Mouse (Mus musculus): ENCODE data around the gene Dnm2. TPM values are rescaled to one million over a fixed set of nuclear protein-coding genes. Genes with fewer than 3 reads are reported as not detected.

Gene Dnm2
- polyA plus RNA-seq, 1 experiment from 2014 or later, result 72.7 TPM

GRCm38 (mm10) chr9:21402764-21403253 lies 21.9 kb upstream of the Dnm2 start:
- Histone ChIP-seq H3K27me3 (replicated peaks; ENCODE audit: control insufficient read depth, insufficient read depth, low read length) (no peaks in the 10 kb centered on the region), H3K9me3 (ENCODE audit: control insufficient read depth, low read length) (no peaks in the 10 kb centered on the region), H3K9ac (ENCODE audit: low read depth, low read length) (no peak overlapping the region), H3K36me3 (ENCODE audit: control insufficient read depth, insufficient read depth, low read length) (peaks cover 69% of the 10 kb centered on the region), H3K4me2 (no peak overlapping the region), H3K4me1 (replicated peaks; ENCODE audit: control insufficient read depth, insufficient read depth, low read length) (no peaks in the 10 kb centered on the region), H3K4me3 (ENCODE audit: low read depth, low read length) (no peak overlapping the region), H3K27ac (ENCODE audit: low read depth, low read length) (no peak overlapping the region)
- 87% methylated on average over 11 of the region's 11 CpGs for WGBS
- DNase-seq (ENCODE audit: low spot score) (no peak), ATAC-seq (replicated peaks; ENCODE audit: low FRiP score) (no peak)

GRCm38 (mm10) chr9:21403745-21404144 lies 21.0 kb upstream of the Dnm2 start:
- 93% methylated on average over 5 of the region's 5 CpGs for WGBS
- Histone ChIP-seq H3K4me1 (replicated peaks; ENCODE audit: control insufficient read depth, insufficient read depth, low read length) (no peaks in the 10 kb centered on the region), H3K4me3 (ENCODE audit: low read depth, low read length) (no peak overlapping the region), H3K9me3 (ENCODE audit: control insufficient read depth, low read length) (no peaks in the 10 kb centered on the region), H3K27me3 (replicated peaks; ENCODE audit: control insufficient read depth, insufficient read depth, low read length) (no peaks in the 10 kb centered on the region), H3K36me3 (ENCODE audit: control insufficient read depth, insufficient read depth, low read length) (peaks cover 62% of the 10 kb centered on the region), H3K9ac (ENCODE audit: low read depth, low read length) (no peak overlapping the region), H3K27ac (ENCODE audit: low read depth, low read length) (no peak overlapping the region), H3K4me2 (no peak overlapping the region)
- ATAC-seq (replicated peaks; ENCODE audit: low FRiP score), result no peak
- no peak for DNase-seq (ENCODE audit: low spot score)

DNA sequence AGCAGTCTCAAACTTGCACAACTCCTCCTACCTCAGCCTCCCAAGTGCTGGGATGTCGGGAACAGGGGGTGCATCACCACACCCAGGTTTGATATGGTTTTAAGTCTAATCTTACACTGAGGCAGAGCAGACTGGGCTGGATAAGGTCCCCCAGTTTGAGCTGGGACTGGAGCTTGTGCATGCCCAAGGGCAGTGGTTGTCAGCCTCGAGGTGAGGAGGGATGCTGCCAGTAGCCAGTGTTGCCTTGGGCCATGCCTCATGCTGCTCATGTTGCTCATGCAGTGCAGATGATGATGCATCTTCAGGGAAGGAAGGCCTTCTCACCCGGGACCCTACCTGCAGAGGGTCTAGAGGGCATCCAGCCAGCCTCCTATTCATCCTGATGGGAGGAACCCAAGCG lies 19.2 kb upstream of the Dnm2 start:
- H3K36me3 ChIP-seq (ENCODE audit: control insufficient read depth, insufficient read depth, low read length), result peaks cover 49% of the 10 kb centered on the region
- no peak overlapping the region for H3K27ac ChIP-seq (ENCODE audit: low read depth, low read length)
- no peaks in the 10 kb centered on the region for H3K27me3 ChIP-seq (replicated peaks; ENCODE audit: control insufficient read depth, insufficient read depth, low read length)
- DNase-seq (ENCODE audit: low spot score) (no peak), ATAC-seq (replicated peaks; ENCODE audit: low FRiP score) (no peak)
- H3K4me3 ChIP-seq (ENCODE audit: low read depth, low read length), result no peak overlapping the region
- no peaks in the 10 kb centered on the region for H3K9me3 ChIP-seq (ENCODE audit: control insufficient read depth, low read length)
- no peak overlapping the region for H3K4me2 ChIP-seq
- H3K9ac ChIP-seq (ENCODE audit: low read depth, low read length), result no peak overlapping the region
- H3K4me1 ChIP-seq (replicated peaks; ENCODE audit: control insufficient read depth, insufficient read depth, low read length), result no peaks in the 10 kb centered on the region
- WGBS, result 66% methylated on average over 4 of the region's 4 CpGs

- ATAC-seq (replicated peaks; ENCODE audit: low FRiP score), result no peak
- no peak overlapping the region for H3K27ac ChIP-seq (ENCODE audit: low read depth, low read length)
These were observed 16.8 kb upstream of the Dnm2 start for GRCm38 (mm10) chr9:21407951-21408350.

GRCm38 (mm10) chr9:21408624-21409023 lies 16.1 kb upstream of the Dnm2 start:
- Histone ChIP-seq H3K4me2 (no peak overlapping the region), H3K27ac (ENCODE audit: low read depth, low read length) (no peak overlapping the region), H3K4me1 (replicated peaks; ENCODE audit: control insufficient read depth, insufficient read depth, low read length) (peaks cover 5% of the 10 kb centered on the region), H3K9ac (ENCODE audit: low read depth, low read length) (no peak overlapping the region), H3K27me3 (replicated peaks; ENCODE audit: control insufficient read depth, insufficient read depth, low read length) (no peaks in the 10 kb centered on the region), H3K36me3 (ENCODE audit: control insufficient read depth, insufficient read depth, low read length) (peaks cover 31% of the 10 kb centered on the region), H3K9me3 (ENCODE audit: control insufficient read depth, low read length) (no peaks in the 10 kb centered on the region), H3K4me3 (ENCODE audit: low read depth, low read length) (no peak overlapping the region)
- DNase-seq (ENCODE audit: low spot score) (no peak), ATAC-seq (replicated peaks; ENCODE audit: low FRiP score) (no peak)
- 71% methylated on average over 7 of the region's 7 CpGs for WGBS

More at GRCm38 (mm10) chr9:21407951-21408350, 16.8 kb upstream of the Dnm2 start:
- Histone ChIP-seq H3K9ac (ENCODE audit: low read depth, low read length) (no peak overlapping the region), H3K27me3 (replicated peaks; ENCODE audit: control insufficient read depth, insufficient read depth, low read length) (no peaks in the 10 kb centered on the region), H3K4me3 (ENCODE audit: low read depth, low read length) (no peak overlapping the region), H3K9me3 (ENCODE audit: control insufficient read depth, low read length) (no peaks in the 10 kb centered on the region), H3K36me3 (ENCODE audit: control insufficient read depth, insufficient read depth, low read length) (peaks cover 36% of the 10 kb centered on the region), H3K4me1 (replicated peaks; ENCODE audit: control insufficient read depth, insufficient read depth, low read length) (peaks cover 5% of the 10 kb centered on the region), H3K4me2 (no peak overlapping the region)
- 27% methylated on average over 4 of the region's 4 CpGs for WGBS
- no peak for DNase-seq (ENCODE audit: low spot score)

GRCm38 (mm10) chr9:21409592-21410317 lies 15.0 kb upstream of the Dnm2 start:
- Histone ChIP-seq H3K36me3 (ENCODE audit: control insufficient read depth, insufficient read depth, low read length) (peaks cover 22% of the 10 kb centered on the region), H3K27ac (ENCODE audit: low read depth, low read length) (no peak overlapping the region), H3K4me3 (ENCODE audit: low read depth, low read length) (no peak overlapping the region), H3K4me1 (replicated peaks; ENCODE audit: control insufficient read depth, insufficient read depth, low read length) (peaks cover 5% of the 10 kb centered on the region), H3K9me3 (ENCODE audit: control insufficient read depth, low read length) (no peaks in the 10 kb centered on the region), H3K9ac (ENCODE audit: low read depth, low read length) (no peak overlapping the region), H3K4me2 (no peak overlapping the region), H3K27me3 (replicated peaks; ENCODE audit: control insufficient read depth, insufficient read depth, low read length) (no peaks in the 10 kb centered on the region)
- 34% methylated on average over 9 of the region's 9 CpGs for WGBS
- ATAC-seq (replicated peaks; ENCODE audit: low FRiP score) (no peak), DNase-seq (ENCODE audit: low spot score) (peak; percentile 65)

GRCm38 (mm10) chr9:21411669-21412550 lies 12.8 kb upstream of the Dnm2 start, which contains the start of gene Qtrt1:
Gene Qtrt1 (plus strand): TSS chr9:21411837.
- ATAC-seq (replicated peaks; ENCODE audit: low FRiP score) (peak; percentile 94), DNase-seq (ENCODE audit: low spot score) (peak; percentile 84)
- Histone ChIP-seq H3K27me3 (replicated peaks; ENCODE audit: control insufficient read depth, insufficient read depth, low read length) (no peaks in the 10 kb centered on the region), H3K4me3 (ENCODE audit: low read depth, low read length) (peak within 1 kb of the TSS; percentile 82), H3K27ac (ENCODE audit: low read depth, low read length) (peak within 1 kb of the TSS; percentile 4; the same call in 1 of the 2 replicates), H3K4me2 (peak within 1 kb of the TSS; percentile 66), H3K9ac (ENCODE audit: low read depth, low read length) (peak within 1 kb of the TSS; percentile 87), H3K4me1 (replicated peaks; ENCODE audit: control insufficient read depth, insufficient read depth, low read length) (peaks cover 5% of the 10 kb centered on the region), H3K9me3 (ENCODE audit: control insufficient read depth, low read length) (no peaks in the 10 kb centered on the region), H3K36me3 (ENCODE audit: control insufficient read depth, insufficient read depth, low read length) (peaks cover 15% of the 10 kb centered on the region)
- 1% methylated on average over 53 of the region's 53 CpGs for WGBS

DNA sequence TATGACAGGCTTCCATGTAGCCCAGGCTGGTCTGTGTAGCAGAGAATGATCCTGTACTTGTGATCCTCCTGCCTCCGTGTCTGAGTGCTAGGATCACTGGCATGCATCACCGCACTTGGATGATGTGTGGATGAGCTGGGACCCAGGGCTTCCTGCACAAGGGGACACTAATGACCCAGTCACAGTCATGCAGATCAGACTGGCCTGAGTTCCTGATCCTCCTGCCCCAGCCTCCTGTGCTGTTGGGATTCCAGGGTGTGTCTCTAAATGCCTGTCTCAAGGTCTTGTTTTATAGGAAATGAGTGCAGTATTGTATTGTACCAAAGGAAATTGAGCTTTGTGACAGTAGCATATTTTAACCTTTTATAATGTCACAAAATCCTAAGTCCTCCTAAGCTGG lies 6.8 kb upstream of the Dnm2 start:
- Histone ChIP-seq H3K9me3 (ENCODE audit: control insufficient read depth, low read length) (no peaks in the 10 kb centered on the region), H3K27me3 (replicated peaks; ENCODE audit: control insufficient read depth, insufficient read depth, low read length) (no peaks in the 10 kb centered on the region), H3K9ac (ENCODE audit: low read depth, low read length) (no peak overlapping the region), H3K36me3 (ENCODE audit: control insufficient read depth, insufficient read depth, low read length) (peaks cover 51% of the 10 kb centered on the region), H3K4me1 (replicated peaks; ENCODE audit: control insufficient read depth, insufficient read depth, low read length) (no peaks in the 10 kb centered on the region), H3K27ac (ENCODE audit: low read depth, low read length) (no peak overlapping the region), H3K4me3 (ENCODE audit: low read depth, low read length) (no peak overlapping the region), H3K4me2 (no peak overlapping the region)
- ATAC-seq (replicated peaks; ENCODE audit: low FRiP score) (no peak), DNase-seq (ENCODE audit: low spot score) (no peak)
- 90% methylated on average over 2 of the region's 2 CpGs for WGBS

Data from liver, embryonic 11.5 days (tissue).